Mouse (Mus musculus) forebrain, embryonic 15.5 days (tissue): ENCODE results near the gene Ocel1. TPM values are rescaled to one million over a fixed set of nuclear protein-coding genes. Genes with fewer than 3 reads are reported as not detected.
"Not testable (repeated sequence)": the region's sequence is repeated elsewhere in the genome, so short reads cannot be mapped to it uniquely, and the experiment has no call there.

ENCODE experiments used
- ATAC-seq: fragments of 200-750 bp; cut with Nextera tagmentation; replicated peaks from 2 replicates; pipeline ENCODE4 v1.8.0; 2017; ENCODE audit warnings: mild to moderate bottlenecking, moderate TSS enrichment, moderate library complexity
- H3K27ac ChIP-seq: fragments of 300-500 bp; sonication (generic); replicated peaks from 2 replicates; pipeline ENCODE4 v1.5.1; 2015; ENCODE audit warnings: mild to moderate bottlenecking, inconsistent platforms
- H3K27me3 ChIP-seq: fragments of 300-500 bp; sonication (generic); 2 replicates; pipeline ENCODE4 v1.6.1; 2015; ENCODE audit warnings: inconsistent platforms
- H3K36me3 ChIP-seq: fragments of 300-500 bp; sonication (generic); 2 replicates; pipeline ENCODE4 v1.6.1; 2015; ENCODE audit warnings: mild to moderate bottlenecking, inconsistent platforms
- H3K4me1 ChIP-seq: fragments of 300-500 bp; sonication (generic); 2 replicates; pipeline ENCODE4 v1.6.1; 2015; ENCODE audit warnings: inconsistent platforms
- H3K4me2 ChIP-seq: fragments of 300-500 bp; sonication (generic); replicated peaks from 2 replicates; pipeline ENCODE4 v1.6.1; 2015; ENCODE audit warnings: mild to moderate bottlenecking, inconsistent platforms
- H3K4me3 ChIP-seq: fragments of 300-500 bp; sonication (generic); 2 replicates; pipeline ENCODE4 v1.5.1; 2015; ENCODE audit warnings: mild to moderate bottlenecking, inconsistent platforms
- H3K9ac ChIP-seq: fragments of 300-500 bp; sonication (generic); replicated peaks from 2 replicates; pipeline ENCODE4 v1.6.1; 2015; ENCODE audit warnings: mild to moderate bottlenecking, inconsistent platforms
- H3K9me3 ChIP-seq: fragments of 300-500 bp; sonication (generic); 2 replicates; pipeline ENCODE4 v1.6.1; 2016; ENCODE audit warnings: inconsistent platforms
- WGBS: fragments of 180-500 bp; shearing (Covaris S2); methylation state at CpG from one replicate; pipeline ENCODE4 v1.1.7; 2015; ENCODE audit warnings: mixed read lengths; 5-methylcytosine and 5-hydroxymethylcytosine counted together
- polyA plus RNA-seq: library from polyadenylated mRNA; unstranded; fragments of >200 nt; fragmentation: Nextera tagmentation; extraction: Ambion mirVana; gene quantifications from 2 replicates; pipeline ENCODE4 v1.2.1, GENCODE M21; 2015

The Ocel1 gene
- polyA plus RNA-seq: 7.3 and 8.0 TPM in 2 replicates

DNA sequence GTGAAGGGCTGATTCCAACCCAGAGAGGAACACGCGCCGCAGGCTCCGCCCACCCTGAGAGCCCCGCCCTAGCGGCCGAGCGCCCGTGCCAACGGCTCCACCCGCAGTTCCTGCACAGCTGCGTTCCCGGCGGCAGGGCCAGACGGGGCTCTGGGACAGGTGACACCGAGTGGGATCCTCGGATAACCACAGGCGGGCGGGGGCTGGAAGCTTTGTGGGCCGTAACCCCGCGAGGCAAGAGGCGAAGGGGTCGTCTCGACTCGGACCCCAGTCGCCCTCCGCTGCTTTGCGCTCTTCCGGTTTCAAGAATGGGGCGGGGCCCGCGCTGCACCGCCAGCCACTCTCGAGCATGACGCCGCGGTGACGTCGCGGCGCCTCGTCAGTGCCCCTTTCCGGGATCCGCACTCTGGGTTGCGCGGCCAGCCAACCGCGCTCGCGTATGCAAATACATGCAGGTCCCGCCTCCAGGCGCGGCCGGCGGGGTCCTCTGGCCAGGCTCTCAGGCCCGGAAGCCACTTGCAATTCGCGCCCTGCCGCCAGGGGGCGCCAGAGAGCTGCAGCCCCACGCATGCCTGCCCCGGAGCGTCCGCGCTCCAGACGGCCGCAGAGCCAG, at the start of gene Ocel1:
Gene Ocel1 (plus strand): TSS at position 63 of the 613 bp plus-strand sequence.
- Histone ChIP-seq H3K4me2 (peak within 1 kb of the TSS; percentile 40), H3K9me3 (no peaks in the 10 kb centered on the region), H3K9ac (peak within 1 kb of the TSS; percentile 58), H3K4me1 (peaks cover 31% of the 10 kb centered on the region), H3K27ac (peak within 1 kb of the TSS; percentile 91), H3K4me3 (peak within 1 kb of the TSS; percentile 83), H3K36me3 (peaks cover 15% of the 10 kb centered on the region), H3K27me3 (no peaks in the 10 kb centered on the region)
- peak; percentile 86 for ATAC-seq
- WGBS: under 1% methylated on average over 68 of the region's 68 CpGs

DNA sequence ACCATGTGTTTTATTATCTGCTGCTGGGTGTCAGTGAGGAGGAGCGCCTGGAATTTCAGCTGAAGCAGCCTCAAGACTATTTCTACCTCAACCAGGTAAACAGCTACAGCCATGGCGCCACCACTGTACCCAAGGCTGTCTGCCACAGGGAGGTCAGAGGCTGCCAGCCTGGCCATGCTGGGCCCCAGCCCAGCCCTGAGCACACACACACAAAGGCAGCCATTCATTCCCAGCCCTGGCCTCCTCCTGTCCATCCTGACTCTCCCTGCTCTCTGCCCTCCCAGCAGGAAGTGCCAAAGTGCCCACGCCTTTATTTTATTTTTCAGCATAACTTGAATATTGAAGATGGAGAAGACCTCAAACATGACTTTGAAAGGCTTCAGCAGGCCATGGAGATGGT, 48.2 kb upstream of the Ocel1 start:
- Histone ChIP-seq H3K27ac (no peak overlapping the region), H3K36me3 (peaks cover 55% of the 10 kb centered on the region), H3K4me2 (no peak overlapping the region), H3K9ac (no peak overlapping the region), H3K4me1 (no peaks in the 10 kb centered on the region), H3K27me3 (no peaks in the 10 kb centered on the region), H3K4me3 (no peak overlapping the region), H3K9me3 (no peaks in the 10 kb centered on the region)
- no peak for ATAC-seq
- WGBS: 92% methylated on average over 3 of the region's 3 CpGs

DNA sequence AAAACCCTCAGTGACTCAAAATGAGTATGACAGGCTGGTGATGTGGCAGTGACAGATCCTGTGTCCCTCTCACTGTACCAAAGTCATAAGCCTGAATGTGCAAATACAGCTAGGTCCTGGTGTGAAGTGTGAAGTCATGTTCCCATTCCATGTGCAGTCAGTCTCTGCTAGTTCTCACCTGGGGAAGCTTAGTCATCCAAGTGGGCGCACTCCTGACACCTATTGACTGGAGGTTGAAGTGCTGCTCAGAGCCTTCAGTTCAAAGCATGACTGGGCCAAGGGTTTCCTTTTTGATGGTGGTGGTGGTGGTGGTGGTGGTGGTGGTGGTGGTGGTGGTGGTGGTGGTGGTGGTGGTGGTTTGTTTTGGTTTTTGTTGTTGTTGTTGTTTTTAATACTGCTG, 46.2 kb upstream of the Ocel1 start:
- H3K4me2 ChIP-seq: no peak overlapping the region
- no peak overlapping the region for H3K9ac ChIP-seq
- no peak overlapping the region for H3K27ac ChIP-seq
- no peaks in the 10 kb centered on the region for H3K27me3 ChIP-seq
- 100% methylated on average over 1 of the region's 1 CpGs for WGBS
- H3K4me1 ChIP-seq: no peaks in the 10 kb centered on the region
- ATAC-seq: no peak
- peaks cover 72% of the 10 kb centered on the region for H3K36me3 ChIP-seq
- no peak overlapping the region for H3K4me3 ChIP-seq
- H3K9me3 ChIP-seq: no peaks in the 10 kb centered on the region

DNA sequence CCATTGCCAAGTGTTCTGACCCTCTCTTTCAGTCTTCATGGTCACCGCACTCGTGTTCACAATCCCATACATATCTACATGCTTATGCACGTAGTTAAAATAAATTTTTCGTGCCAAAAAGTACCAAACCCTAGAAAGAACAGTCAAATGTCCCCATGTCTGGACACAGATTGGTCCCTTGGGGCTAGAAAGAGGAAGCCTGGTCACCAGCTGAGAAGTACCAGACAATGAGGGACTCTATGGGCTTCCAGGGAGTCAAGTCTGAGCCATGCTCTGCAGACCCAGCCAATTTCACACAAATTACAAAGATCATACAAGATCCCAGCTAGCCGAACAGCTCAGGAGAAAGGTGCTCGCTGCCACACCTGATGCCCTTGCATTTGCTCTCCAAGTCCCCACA, 33.3 kb upstream of the Ocel1 start:
- not testable (repeated sequence) for H3K4me2 ChIP-seq, H3K27me3 ChIP-seq, H3K4me3 ChIP-seq, H3K9ac ChIP-seq, ATAC-seq, H3K4me1 ChIP-seq, H3K27ac ChIP-seq, H3K9me3 ChIP-seq
- H3K36me3 ChIP-seq: peaks cover 27% of the 10 kb centered on the region
- 93% methylated on average over 6 of the region's 6 CpGs for WGBS

DNA sequence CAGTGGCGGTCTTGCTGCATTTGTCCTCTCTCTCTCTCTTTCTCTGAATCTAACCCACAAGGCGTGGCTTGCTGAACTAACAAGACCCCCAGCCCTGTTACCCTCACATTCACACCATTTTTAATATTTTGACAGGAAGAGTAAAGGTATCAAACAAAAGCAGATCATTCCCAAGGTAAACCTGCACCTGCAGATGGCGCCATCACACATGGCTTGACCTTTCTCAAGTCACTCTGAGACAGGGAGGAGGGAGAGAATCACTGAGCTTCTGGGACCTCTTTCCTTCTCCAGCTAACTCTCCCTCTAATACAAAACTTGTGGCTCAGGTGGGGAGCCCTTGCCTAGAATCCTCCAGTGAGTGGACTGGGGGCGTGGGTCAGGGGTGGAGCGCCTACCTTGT, 30.5 kb upstream of the Ocel1 start:
- 70% methylated on average over 5 of the region's 5 CpGs for WGBS
- H3K27ac ChIP-seq: no peak overlapping the region
- no peak overlapping the region for H3K9ac ChIP-seq
- H3K27me3 ChIP-seq: no peaks in the 10 kb centered on the region
- H3K9me3 ChIP-seq: no peaks in the 10 kb centered on the region
- H3K4me1 ChIP-seq: no peaks in the 10 kb centered on the region
- ATAC-seq: no peak
- H3K4me2 ChIP-seq: no peak overlapping the region
- no peak overlapping the region for H3K4me3 ChIP-seq
- peaks cover 34% of the 10 kb centered on the region for H3K36me3 ChIP-seq

DNA sequence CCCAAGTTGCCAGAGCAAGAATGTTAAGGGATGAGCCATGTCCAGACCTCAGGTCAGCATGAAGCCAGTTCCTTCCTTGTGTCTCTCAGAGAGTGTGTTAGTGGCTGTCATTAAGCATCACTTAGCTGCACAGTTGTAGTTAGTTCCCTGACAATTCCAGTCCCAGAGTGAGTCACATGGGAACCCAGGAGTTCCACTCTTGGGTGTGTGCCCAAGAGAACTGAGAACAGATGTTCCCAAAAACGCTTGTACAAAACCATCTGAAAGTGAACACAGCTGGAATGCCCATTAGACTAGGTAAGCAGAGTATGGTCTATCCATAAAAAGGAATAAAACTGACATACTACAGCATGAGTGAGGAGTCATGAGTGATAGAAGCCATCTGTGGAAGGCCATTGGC, 24.5 kb upstream of the Ocel1 start:
- H3K27ac ChIP-seq: no peak overlapping the region
- no peak overlapping the region for H3K9ac ChIP-seq
- peaks cover 80% of the 10 kb centered on the region for H3K36me3 ChIP-seq
- H3K9me3 ChIP-seq: no peaks in the 10 kb centered on the region
- no peak for ATAC-seq
- no peak overlapping the region for H3K4me2 ChIP-seq
- H3K27me3 ChIP-seq: no peaks in the 10 kb centered on the region
- no peaks in the 10 kb centered on the region for H3K4me1 ChIP-seq
- 93% methylated on average over 1 of the region's 1 CpGs for WGBS
- no peak overlapping the region for H3K4me3 ChIP-seq

DNA sequence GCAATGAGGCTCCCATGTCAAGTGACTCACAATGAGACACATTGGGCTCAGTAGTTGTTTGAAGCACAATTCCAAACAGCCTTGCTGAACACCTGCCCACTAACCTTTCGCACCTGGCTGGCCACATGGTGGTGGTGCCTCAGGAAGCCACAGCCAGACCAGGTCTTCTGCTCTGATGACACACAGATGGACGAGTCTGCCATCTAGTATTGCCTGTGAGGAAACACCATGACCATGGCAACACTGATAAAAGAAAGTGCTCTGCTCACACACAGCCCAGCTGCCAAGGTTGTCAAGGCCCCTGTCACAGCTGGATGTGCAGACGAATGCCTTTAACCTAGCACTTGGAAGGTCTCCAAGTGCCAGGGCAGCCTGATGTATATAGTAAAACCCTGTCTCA, 20.0 kb upstream of the Ocel1 start:
- ATAC-seq: no peak
- Histone ChIP-seq H3K9me3 (no peaks in the 10 kb centered on the region), H3K4me1 (no peaks in the 10 kb centered on the region), H3K4me2 (no peak overlapping the region), H3K27me3 (no peaks in the 10 kb centered on the region), H3K27ac (no peak overlapping the region), H3K4me3 (no peak overlapping the region), H3K36me3 (peaks cover 92% of the 10 kb centered on the region), H3K9ac (no peak overlapping the region)
- 80% methylated on average over 3 of the region's 3 CpGs for WGBS

DNA sequence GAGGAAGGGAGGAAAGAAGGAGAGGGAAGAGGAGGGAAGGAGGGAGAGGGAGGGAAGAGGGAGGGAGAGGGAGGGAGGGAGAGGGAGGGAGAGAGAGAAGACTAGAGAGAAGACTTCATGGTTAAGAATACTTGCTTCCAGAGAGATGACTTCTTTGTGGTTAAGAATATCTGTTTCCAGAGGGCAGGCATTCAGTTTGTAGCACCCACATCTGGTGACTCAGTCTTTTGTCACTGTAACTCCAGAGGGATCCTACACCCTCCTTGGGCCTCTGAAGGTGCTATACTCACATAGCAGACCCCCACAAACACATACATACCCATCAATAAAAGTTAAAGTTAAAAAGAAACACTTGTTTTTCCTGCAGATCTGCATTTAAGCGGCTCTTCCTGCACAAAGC, 19.6 kb upstream of the Ocel1 start:
- no peaks in the 10 kb centered on the region for H3K4me1 ChIP-seq
- H3K36me3 ChIP-seq: peaks cover 92% of the 10 kb centered on the region
- H3K27me3 ChIP-seq: no peaks in the 10 kb centered on the region
- no peak overlapping the region for H3K4me2 ChIP-seq
- H3K4me3 ChIP-seq: no peak overlapping the region
- H3K27ac ChIP-seq: no peak overlapping the region
- WGBS: 87% methylated on average over 1 of the region's 1 CpGs
- H3K9ac ChIP-seq: no peak overlapping the region
- H3K9me3 ChIP-seq: no peaks in the 10 kb centered on the region
- ATAC-seq: no peak

DNA sequence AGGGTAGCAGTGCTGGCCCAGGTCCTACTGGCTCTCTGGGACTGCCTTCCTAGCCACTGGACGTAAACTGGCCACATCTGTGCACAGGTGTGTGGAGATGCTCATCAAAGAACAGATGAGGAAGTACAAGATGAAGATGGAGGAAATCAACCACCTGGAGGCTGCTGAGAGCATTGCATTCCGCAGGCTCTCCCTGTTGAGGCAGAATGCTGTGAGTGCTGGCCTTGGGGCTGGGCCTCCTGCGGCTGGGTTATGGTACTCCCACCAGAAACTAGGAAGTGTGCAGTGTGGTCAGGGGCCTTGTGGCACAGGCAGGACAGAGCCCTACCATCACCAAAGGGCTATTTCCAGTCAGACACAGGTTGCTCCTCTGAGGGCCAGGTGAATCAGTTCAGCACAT, 13.1 kb upstream of the Ocel1 start:
- Histone ChIP-seq H3K27me3 (no peaks in the 10 kb centered on the region), H3K9me3 (no peaks in the 10 kb centered on the region), H3K4me3 (no peak overlapping the region), H3K27ac (no peak overlapping the region), H3K9ac (no peak overlapping the region), H3K4me2 (no peak overlapping the region), H3K36me3 (peaks cover 68% of the 10 kb centered on the region), H3K4me1 (no peaks in the 10 kb centered on the region)
- ATAC-seq: no peak
- WGBS: 84% methylated on average over 3 of the region's 3 CpGs

DNA sequence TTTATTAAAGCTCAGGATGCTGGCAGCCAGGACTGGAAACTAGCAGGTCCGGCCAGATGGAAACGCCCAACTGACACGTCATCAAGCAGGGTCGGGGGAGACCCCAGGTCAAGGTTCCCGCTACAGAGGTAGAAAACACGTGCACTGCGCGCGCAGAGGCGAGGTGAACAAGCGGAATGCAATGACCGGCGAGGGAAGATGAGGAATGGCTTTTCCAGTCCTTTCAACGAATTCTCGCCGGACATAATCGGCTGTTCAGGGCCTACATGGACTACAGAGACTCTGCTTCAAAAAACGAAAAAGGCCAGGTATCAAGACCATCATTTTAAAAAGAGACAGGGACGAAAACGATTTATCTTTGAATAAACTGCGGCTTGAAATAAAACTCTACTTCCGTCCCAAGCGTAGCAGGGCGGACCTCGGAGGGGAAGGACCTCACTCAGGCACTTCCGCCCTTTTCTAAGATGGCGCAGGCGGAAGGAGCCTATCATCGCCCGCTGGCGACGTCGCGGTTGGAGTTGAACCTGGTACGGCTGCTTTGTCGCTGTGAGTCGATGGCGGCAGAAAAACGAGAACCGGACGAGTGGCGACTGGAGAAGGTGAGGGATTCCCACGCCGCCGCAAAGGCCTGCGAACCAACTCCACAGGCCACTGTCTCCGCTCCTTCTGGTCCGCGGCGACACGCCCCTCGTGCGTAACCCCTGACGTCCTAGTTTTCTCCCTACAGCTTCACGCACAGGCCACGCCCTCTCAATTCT, 4.1 kb upstream of the Ocel1 start, which contains the start of gene Use1:
Gene Use1 (plus strand): TSS at position 78 of the 758 bp plus-strand sequence.
- H3K4me1 ChIP-seq: peaks cover 25% of the 10 kb centered on the region
- peak within 1 kb of the TSS; percentile 62 for H3K9ac ChIP-seq
- no peaks in the 10 kb centered on the region for H3K27me3 ChIP-seq
- peak within 1 kb of the TSS; percentile 63 for H3K4me2 ChIP-seq
- H3K9me3 ChIP-seq: no peaks in the 10 kb centered on the region
- H3K36me3 ChIP-seq: peaks cover 7% of the 10 kb centered on the region
- peak within 1 kb of the TSS; percentile 70 for H3K4me3 ChIP-seq
- peak; percentile 81 for ATAC-seq
- WGBS: under 1% methylated on average over 56 of the region's 56 CpGs
- peak within 1 kb of the TSS; percentile 94 for H3K27ac ChIP-seq

DNA sequence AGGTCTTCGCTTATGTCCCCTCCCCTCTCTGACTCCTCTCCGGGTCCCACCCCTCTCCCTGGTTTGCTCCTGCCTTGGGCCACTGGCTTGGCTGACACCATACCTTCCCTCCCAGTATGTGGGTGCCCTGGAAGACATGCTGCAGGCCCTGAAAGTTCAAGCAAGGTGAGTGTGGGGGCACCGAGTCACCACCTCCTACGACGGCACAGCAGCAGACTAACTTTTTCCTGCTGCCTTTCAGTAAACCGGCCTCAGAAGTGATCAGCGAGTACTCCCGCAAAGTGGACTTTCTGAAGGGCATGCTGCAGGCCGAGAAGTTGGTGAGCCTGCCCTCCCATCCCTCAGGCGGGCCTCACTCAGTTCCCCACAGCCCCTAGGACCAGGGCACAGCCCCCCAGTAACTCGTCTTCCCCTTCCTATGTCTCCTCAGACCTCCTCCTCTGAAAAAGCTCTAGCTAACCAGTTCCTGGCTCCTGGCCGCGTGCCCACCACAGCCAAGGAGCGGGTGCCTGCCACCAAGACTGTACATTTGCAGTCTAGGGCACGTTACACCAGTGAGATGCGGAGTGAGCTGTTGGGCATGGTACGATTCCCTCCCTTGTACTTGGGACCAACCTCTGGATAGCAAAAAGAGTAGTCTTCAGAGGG, 3.4 kb upstream of the Ocel1 start:
- ATAC-seq: peak; percentile 0; the same call in 1 of the 2 replicates
- Histone ChIP-seq H3K9ac (peak overlapping the region; percentile 62), H3K27ac (peak overlapping the region; percentile 94), H3K4me3 (peak overlapping the region; percentile 70), H3K36me3 (peaks cover 7% of the 10 kb centered on the region), H3K9me3 (no peaks in the 10 kb centered on the region), H3K27me3 (no peaks in the 10 kb centered on the region), H3K4me2 (peak overlapping the region; percentile 63), H3K4me1 (peaks cover 25% of the 10 kb centered on the region)
- 51% methylated on average over 17 of the region's 17 CpGs for WGBS

DNA sequence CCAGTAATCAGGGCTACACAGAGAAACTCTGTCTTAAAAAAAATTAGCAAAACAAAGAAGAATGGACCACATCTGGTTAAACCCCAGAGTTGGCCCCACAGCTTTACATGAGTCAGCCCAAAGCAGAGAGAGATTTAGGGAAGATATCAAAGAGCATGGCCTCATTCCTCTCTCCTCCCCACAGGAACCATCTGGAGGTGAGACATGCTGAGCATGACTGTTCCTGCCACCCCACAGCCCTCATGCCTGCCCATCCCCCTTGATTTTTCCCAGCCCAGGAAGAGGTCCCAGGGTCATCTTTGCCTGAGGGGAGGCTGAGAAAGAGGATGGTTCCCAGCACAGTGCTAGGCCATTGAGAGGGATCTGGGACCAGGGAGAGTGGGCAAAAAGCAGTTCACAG, 2.7 kb upstream of the Ocel1 start:
- Histone ChIP-seq H3K9me3 (no peaks in the 10 kb centered on the region), H3K27me3 (no peaks in the 10 kb centered on the region), H3K36me3 (peaks cover 7% of the 10 kb centered on the region), H3K27ac (no peak overlapping the region), H3K9ac (peak overlapping the region; percentile 19; the same call in 1 of the 2 replicates), H3K4me3 (0 out of 2 replicates have a peak overlapping the region, but pooled peaks have one; percentile 70), H3K4me1 (peaks cover 25% of the 10 kb centered on the region), H3K4me2 (no peak overlapping the region)
- ATAC-seq: no peak
